Mouse (Mus musculus) lung, embryonic 16.5 days (tissue): ENCODE measurements around the gene Pax5. TPM values are rescaled to one million over a fixed set of nuclear protein-coding genes. Genes with fewer than 3 reads are reported as not detected.

Experiments used
- ATAC-seq: fragments of 200-750 bp; cut with Nextera tagmentation; 2 replicates; pipeline ENCODE4 v1.8.0; 2017; ENCODE audit warnings: low read depth, mild to moderate bottlenecking, moderate library complexity
- H3K27ac ChIP-seq: fragments of 300-500 bp; sonication (generic); 2 replicates; pipeline ENCODE4 v1.5.1; 2014; ENCODE audit warnings: mild to moderate bottlenecking, control low read depth, low read length
- H3K27me3 ChIP-seq: fragments of 300-500 bp; sonication (generic); 2 replicates; pipeline ENCODE4 v1.6.1; 2014; ENCODE audit warnings: low read depth, low read length, mixed read lengths; ENCODE audit not compliant: control insufficient read depth, insufficient read depth
- H3K36me3 ChIP-seq: fragments of 300-500 bp; sonication (generic); 2 replicates; pipeline ENCODE4 v1.6.1; 2014; ENCODE audit warnings: low read length; ENCODE audit not compliant: control insufficient read depth, insufficient read depth
- H3K4me1 ChIP-seq: fragments of 300-500 bp; sonication (generic); replicated peaks from 2 replicates; pipeline ENCODE4 v1.6.1; 2014; ENCODE audit warnings: low read length, mixed read lengths; ENCODE audit not compliant: control insufficient read depth, insufficient read depth
- H3K4me2 ChIP-seq: fragments of 300-500 bp; sonication (generic); 2 replicates; pipeline ENCODE4 v1.6.1; 2014; ENCODE audit warnings: low read depth, low read length, control low read depth
- H3K4me3 ChIP-seq: fragments of 300-500 bp; sonication (generic); 2 replicates; pipeline ENCODE4 v1.5.1; 2014; ENCODE audit warnings: mild to moderate bottlenecking, low read length, control low read depth
- H3K9ac ChIP-seq: fragments of 300-500 bp; sonication (generic); 2 replicates; pipeline ENCODE4 v1.6.1; 2014; ENCODE audit warnings: low read length, control low read depth
- H3K9me3 ChIP-seq: fragments of 300-500 bp; sonication (generic); 2 replicates; pipeline ENCODE4 v1.6.1; 2016; ENCODE audit warnings: low read length; ENCODE audit not compliant: control insufficient read depth
- WGBS: fragments of 180-500 bp; shearing (Covaris S2); extraction: QIAGEN DNeasy Blood & Tissue Kit; methylation state at CpG from one replicate; pipeline ENCODE4 v1.1.7; 2014; 5-methylcytosine and 5-hydroxymethylcytosine counted together
- polyA plus RNA-seq: library from polyadenylated mRNA; unstranded; fragments of >200 nt; fragmentation: Nextera tagmentation; extraction: Ambion mirVana; gene quantifications from 2 replicates; pipeline ENCODE4 v1.2.1, GENCODE M21; 2015

The Pax5 gene
- polyA plus RNA-seq, 1 experiment from 2014 or later = not detected

DNA sequence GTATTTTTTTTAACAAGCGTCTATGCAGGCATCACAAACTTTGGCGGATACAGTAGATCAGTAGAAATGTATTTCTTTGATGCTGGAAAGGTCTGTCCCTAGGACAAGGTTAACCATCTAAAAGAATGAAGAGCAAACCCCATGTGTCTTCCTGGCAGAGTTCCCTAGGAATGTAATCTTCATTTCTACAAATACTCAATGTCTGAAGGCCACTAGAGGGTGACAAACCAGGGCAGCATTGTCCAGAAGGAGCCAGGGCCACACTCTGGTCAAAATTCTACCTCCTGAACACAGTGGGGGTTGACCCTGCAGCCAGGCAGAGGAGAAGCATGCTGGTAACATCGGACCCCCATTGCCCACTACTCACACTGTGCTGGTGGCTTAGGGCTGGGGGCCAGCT, 185.0 kb downstream of the Pax5 start:
- H3K4me2 ChIP-seq = no peak overlapping the region
- no peak overlapping the region for H3K4me3 ChIP-seq
- H3K4me1 ChIP-seq = no peaks in the 10 kb centered on the region
- WGBS = 72% methylated on average over 3 of the region's 3 CpGs
- H3K9ac ChIP-seq = no peak overlapping the region
- H3K36me3 ChIP-seq = no peaks in the 10 kb centered on the region
- no peak overlapping the region for H3K27ac ChIP-seq
- no peak for ATAC-seq
- no peaks in the 10 kb centered on the region for H3K9me3 ChIP-seq
- H3K27me3 ChIP-seq = no peaks in the 10 kb centered on the region

GRCm38 (mm10) chr4:44518923-44519322, 191.4 kb downstream of the Pax5 start:
- ATAC-seq = no peak
- Histone ChIP-seq H3K4me3 (no peak overlapping the region), H3K27ac (no peak overlapping the region), H3K4me2 (no peak overlapping the region), H3K9ac (no peak overlapping the region), H3K36me3 (no peaks in the 10 kb centered on the region), H3K9me3 (no peaks in the 10 kb centered on the region), H3K4me1 (no peaks in the 10 kb centered on the region), H3K27me3 (no peaks in the 10 kb centered on the region)
- whole genome bisulfite sequencing = 59% methylated on average over 11 of the region's 11 CpGs

GRCm38 (mm10) chr4:44513981-44514380, 196.3 kb downstream of the Pax5 start:
- 72% methylated on average over 4 of the region's 4 CpGs for WGBS
- no peak overlapping the region for H3K4me2 ChIP-seq
- H3K36me3 ChIP-seq = no peaks in the 10 kb centered on the region
- no peak for ATAC-seq
- no peak overlapping the region for H3K27ac ChIP-seq
- H3K9ac ChIP-seq = no peak overlapping the region
- no peaks in the 10 kb centered on the region for H3K9me3 ChIP-seq
- no peaks in the 10 kb centered on the region for H3K27me3 ChIP-seq
- H3K4me1 ChIP-seq = no peaks in the 10 kb centered on the region
- H3K4me3 ChIP-seq = no peak overlapping the region

- peaks cover 9% of the 10 kb centered on the region; the same call in 1 of the 2 replicates for H3K27me3 ChIP-seq
- no peak overlapping the region for H3K4me2 ChIP-seq
- H3K36me3 ChIP-seq = no peaks in the 10 kb centered on the region
- no peaks in the 10 kb centered on the region for H3K9me3 ChIP-seq
- no peak overlapping the region for H3K9ac ChIP-seq
- no peak overlapping the region for H3K4me3 ChIP-seq
- H3K4me1 ChIP-seq = no peaks in the 10 kb centered on the region
- H3K27ac ChIP-seq = no peak overlapping the region
- WGBS = 7% methylated on average over 7 of the region's 7 CpGs
- no peak for ATAC-seq
Observed at GRCm38 (mm10) chr4:44511682-44512081, 198.6 kb downstream of the Pax5 start.

DNA sequence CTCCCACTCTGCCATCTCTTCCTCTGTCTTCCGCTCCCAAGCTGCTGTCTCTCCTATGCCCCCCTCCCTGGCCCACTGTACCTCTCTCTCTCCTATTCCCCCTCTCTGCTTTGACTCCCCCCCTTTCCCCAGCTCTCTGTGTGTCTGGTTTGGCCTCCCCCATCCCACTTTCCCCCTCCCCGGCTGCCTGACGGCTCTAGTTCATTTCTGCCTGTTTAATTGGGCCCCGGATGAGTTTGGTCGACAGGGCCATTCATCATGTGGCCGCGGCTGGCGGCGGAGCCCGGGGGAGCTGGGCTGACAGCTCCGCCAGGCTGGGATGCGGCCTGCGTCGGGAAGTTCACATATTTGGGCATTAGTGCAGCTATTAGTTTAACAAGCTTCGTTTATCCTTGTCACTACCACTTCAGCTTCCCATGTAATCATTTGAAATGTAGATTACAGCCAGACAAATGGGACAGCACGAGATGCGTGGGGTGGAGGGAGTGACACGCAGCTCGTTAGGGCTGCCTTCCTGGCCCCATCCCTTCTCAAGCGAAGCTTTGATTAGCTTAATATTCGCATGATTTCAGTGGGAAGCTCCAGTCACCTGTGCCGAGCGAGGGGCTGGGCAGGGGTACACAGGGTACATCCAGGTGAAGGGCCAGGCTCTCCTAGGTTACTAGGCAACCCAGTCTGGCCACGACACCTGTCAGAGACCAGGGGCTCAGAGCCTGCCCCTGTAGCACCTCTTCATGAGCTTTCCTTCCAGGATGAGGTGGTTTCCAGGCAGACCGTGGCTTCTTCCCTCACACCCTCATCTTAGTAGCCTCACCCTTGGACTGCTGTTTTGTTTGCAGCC, 201.7 kb downstream of the Pax5 start:
- Histone ChIP-seq H3K9ac (no peak overlapping the region), H3K27me3 (peaks cover 9% of the 10 kb centered on the region; the same call in 1 of the 2 replicates), H3K4me2 (no peak overlapping the region), H3K36me3 (no peaks in the 10 kb centered on the region), H3K27ac (no peak overlapping the region), H3K9me3 (no peaks in the 10 kb centered on the region), H3K4me1 (no peaks in the 10 kb centered on the region), H3K4me3 (no peak overlapping the region)
- 13% methylated on average over 25 of the region's 25 CpGs for WGBS
- no peak for ATAC-seq

- Histone ChIP-seq H3K4me1 (no peaks in the 10 kb centered on the region), H3K27me3 (peaks cover 9% of the 10 kb centered on the region; the same call in 1 of the 2 replicates), H3K36me3 (no peaks in the 10 kb centered on the region), H3K9me3 (no peaks in the 10 kb centered on the region), H3K9ac (no peak overlapping the region), H3K27ac (no peak overlapping the region), H3K4me2 (no peak overlapping the region), H3K4me3 (no peak overlapping the region)
- 30% methylated on average over 14 of the region's 14 CpGs for WGBS
- ATAC-seq = no peak
Observed at GRCm38 (mm10) chr4:44507861-44508260, 202.4 kb downstream of the Pax5 start.

DNA sequence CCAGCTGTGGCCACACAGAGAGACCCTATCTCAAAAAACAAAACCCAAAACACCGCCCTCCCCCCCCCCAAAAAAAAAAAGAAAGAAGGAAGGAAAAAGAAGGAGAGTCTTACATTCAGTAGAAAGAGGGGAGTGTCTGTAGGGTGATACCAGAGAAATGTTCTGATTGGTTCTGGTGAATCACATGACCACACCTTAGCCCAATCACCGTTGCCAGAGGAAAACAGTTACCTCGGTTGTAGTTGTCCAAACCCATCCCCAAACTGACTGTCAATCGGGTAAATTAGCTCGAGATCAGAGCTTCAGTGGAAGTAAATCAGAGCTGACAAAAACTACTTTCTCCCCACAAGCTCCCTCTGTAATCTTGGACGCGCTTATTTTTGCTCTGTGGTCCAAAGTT, 205.3 kb downstream of the Pax5 start:
- Histone ChIP-seq H3K36me3 (no peaks in the 10 kb centered on the region), H3K27me3 (peaks cover 9% of the 10 kb centered on the region; the same call in 1 of the 2 replicates), H3K9me3 (no peaks in the 10 kb centered on the region), H3K4me1 (no peaks in the 10 kb centered on the region), H3K9ac (no peak overlapping the region), H3K27ac (no peak overlapping the region), H3K4me3 (no peak overlapping the region), H3K4me2 (no peak overlapping the region)
- no peak for ATAC-seq
- WGBS = 64% methylated on average over 7 of the region's 7 CpGs

GRCm38 (mm10) chr4:44502196-44502867, 208.0 kb downstream of the Pax5 start:
- 48% methylated on average over 9 of the region's 9 CpGs for WGBS
- Histone ChIP-seq H3K9me3 (no peaks in the 10 kb centered on the region), H3K36me3 (no peaks in the 10 kb centered on the region), H3K4me2 (no peak overlapping the region), H3K27ac (no peak overlapping the region), H3K4me1 (no peaks in the 10 kb centered on the region), H3K4me3 (no peak overlapping the region), H3K27me3 (no peaks in the 10 kb centered on the region), H3K9ac (no peak overlapping the region)
- ATAC-seq = no peak

GRCm38 (mm10) chr4:44498156-44498555, 212.1 kb downstream of the Pax5 start:
- Histone ChIP-seq H3K4me1 (no peaks in the 10 kb centered on the region), H3K9ac (no peak overlapping the region), H3K9me3 (no peaks in the 10 kb centered on the region), H3K36me3 (no peaks in the 10 kb centered on the region), H3K4me3 (no peak overlapping the region), H3K27ac (no peak overlapping the region), H3K4me2 (no peak overlapping the region), H3K27me3 (no peaks in the 10 kb centered on the region)
- WGBS = 75% methylated on average over 5 of the region's 5 CpGs
- ATAC-seq = no peak
